Comparison of ENCODE assay signal across 22 mouse cellular contexts in genomic region chr11:107282481-107282880, GRCm38 (mm10).
DNase-seq lines count a peak whose midpoint lies in the region; ATAC-seq lines count a peak whose summit lies in the region.
"Had no signal": no experiment of that assay in that cellular context is flagged by ENCODE, and none has a peak within 500 bp of the region (broad histone marks: within the 10 kb centered on the region; RNA-seq: fewer than 3 reads in every experiment).

No protein-coding gene starts in this region.

- no peak overlapping the region for H3K9ac ChIP-seq in forebrain, embryonic 15.5 days (replicated peaks)
- H3K9ac ChIP-seq in forebrain, embryonic 13.5 days: no peak overlapping the region
- H3K9ac ChIP-seq: embryonic facial prominence, embryonic 15.5 days; hindbrain, embryonic 15.5 days; liver, embryonic 15.5 days had no signal

- H3K27me3 ChIP-seq in forebrain, embryonic 15.5 days: no peaks in the 10 kb centered on the region
- no peaks in the 10 kb centered on the region for H3K27me3 ChIP-seq in forebrain, embryonic 13.5 days
- H3K27me3 ChIP-seq: embryonic facial prominence, embryonic 15.5 days; hindbrain, embryonic 15.5 days; liver, embryonic 15.5 days had no signal

- H3K4me1 ChIP-seq in forebrain, embryonic 15.5 days: peaks cover 18% of the 10 kb centered on the region; the same call in 1 of the 2 replicates
- H3K4me1 ChIP-seq in forebrain, embryonic 13.5 days: peaks cover 17% of the 10 kb centered on the region
- H3K4me1 ChIP-seq: hindbrain, embryonic 15.5 days had no signal

- no peak overlapping the region for H3K4me2 ChIP-seq in forebrain, embryonic 15.5 days (replicated peaks)
- no peak overlapping the region for H3K4me2 ChIP-seq in forebrain, embryonic 13.5 days
- H3K4me2 ChIP-seq: embryonic facial prominence, embryonic 15.5 days; heart, embryonic 11.5 days; hindbrain, embryonic 15.5 days; liver, embryonic 15.5 days had no signal

- no peaks in the 10 kb centered on the region for H3K36me3 ChIP-seq in forebrain, embryonic 15.5 days
- no peaks in the 10 kb centered on the region for H3K36me3 ChIP-seq in forebrain, embryonic 13.5 days (ENCODE audit: poor library complexity, severe bottlenecking)
- H3K36me3 ChIP-seq: embryonic facial prominence, embryonic 15.5 days; hindbrain, embryonic 15.5 days; liver, embryonic 15.5 days had no signal

- ATAC-seq in forebrain, embryonic 15.5 days (replicated peaks): no peak
- no peak for ATAC-seq in forebrain, embryonic 13.5 days
- ATAC-seq: activated CD4-positive, CD25-positive, alpha-beta regulatory T cell, adult 4 months had no signal

- 0 out of 2 replicates have a peak overlapping the region, but pooled peaks have one; percentile 8 for H3K27ac ChIP-seq in forebrain, embryonic 15.5 days (replicated peaks)
- no peak overlapping the region for H3K27ac ChIP-seq in forebrain, embryonic 13.5 days
- H3K27ac ChIP-seq: embryonic facial prominence, embryonic 15.5 days; hindbrain, embryonic 15.5 days; limb, embryonic 10.5 days; liver, embryonic 15.5 days had no signal

- WGBS in forebrain, embryonic 15.5 days: 69% methylated on average over 7 of the region's 7 CpGs
- 88% methylated on average over 7 of the region's 7 CpGs for WGBS in forebrain, embryonic 13.5 days

- no peaks in the 10 kb centered on the region for H3K9me3 ChIP-seq in forebrain, embryonic 15.5 days
- no peaks in the 10 kb centered on the region for H3K9me3 ChIP-seq in forebrain, embryonic 13.5 days (replicated peaks)
- H3K9me3 ChIP-seq: embryonic facial prominence, embryonic 15.5 days; hindbrain, embryonic 15.5 days; limb, embryonic 10.5 days; liver, embryonic 15.5 days had no signal

- H3K4me3 ChIP-seq in forebrain, embryonic 15.5 days: no peak overlapping the region
- H3K4me3 ChIP-seq in forebrain, embryonic 13.5 days: no peak overlapping the region
- H3K4me3 ChIP-seq: embryonic facial prominence, embryonic 15.5 days; hindbrain, embryonic 15.5 days; limb, embryonic 10.5 days; liver, embryonic 15.5 days had no signal

- DNase-seq in layer of hippocampus, adult 9-11 months: peak; percentile 43
- no peak for DNase-seq in layer of hippocampus, postnatal 36 days
- DNase-seq in right cerebral cortex, adult 18-20 months: peak; percentile 25
- peak; percentile 15 for DNase-seq in right cerebral cortex, postnatal 4 days
- DNase-seq in heart, adult 18-20 months: no peak
- DNase-seq in kidney, adult 8-10 months: no peak
- DNase-seq: adrenal gland, adult 8-10 months; cerebellum, adult 2 months; gastrocnemius, postnatal 25 days; kidney, adult 2 months; kidney, postnatal 10 days; liver; lung, postnatal 4 days; midbrain, embryonic 14.5 days had no signal

Comparison
In these comparisons a context has a peak if more than half of its experiments do, and no peak if none do; other contexts are left out.
1. DNase-seq: peak in layer of hippocampus, adult 9-11 months (single experiment), right cerebral cortex, adult 18-20 months (single experiment) and right cerebral cortex, postnatal 4 days (single experiment); none in layer of hippocampus, postnatal 36 days (0 of 2), heart, adult 18-20 months (0 of 2) and kidney, adult 8-10 months (0 of 2).